Mouse (Mus musculus) stomach, embryonic 14.5 days (tissue): ENCODE data around the gene Slc34a2. TPM values are rescaled to one million over a fixed set of nuclear protein-coding genes. Genes with fewer than 3 reads are reported as not detected.

Experiments used
- ATAC-seq: fragments of 200-750 bp; cut with Nextera tagmentation; 2 replicates; pipeline ENCODE4 v1.8.0; 2017; ENCODE audit warnings: low read depth, moderate TSS enrichment; ENCODE audit not compliant: insufficient number of reproducible peaks, insufficient read depth, low FRiP score
- H3K27ac ChIP-seq: fragments of 300-500 bp; sonication (generic); 2 replicates; pipeline ENCODE4 v1.5.1; 2014; ENCODE audit warnings: mild to moderate bottlenecking, low read length, moderate library complexity, mixed read lengths
- H3K27me3 ChIP-seq: fragments of 300-500 bp; sonication (generic); 2 replicates; pipeline ENCODE4 v1.6.1; 2014; ENCODE audit warnings: low read length, control low read depth, mixed read lengths; ENCODE audit not compliant: control insufficient read depth, insufficient read depth
- H3K36me3 ChIP-seq: fragments of 300-500 bp; sonication (generic); 2 replicates; pipeline ENCODE4 v1.6.1; 2014; ENCODE audit warnings: mild to moderate bottlenecking, control low read depth, low read length, moderate library complexity, mixed read lengths; ENCODE audit not compliant: control insufficient read depth, insufficient read depth
- H3K4me1 ChIP-seq: fragments of 300-500 bp; sonication (generic); 2 replicates; pipeline ENCODE4 v1.6.1; 2014; ENCODE audit warnings: low read length, control low read depth, mixed read lengths; ENCODE audit not compliant: control insufficient read depth, insufficient read depth
- H3K4me2 ChIP-seq: fragments of 300-500 bp; sonication (generic); replicated peaks from 2 replicates; pipeline ENCODE4 v1.6.1; 2014; ENCODE audit warnings: low read depth, low read length, control low read depth
- H3K4me3 ChIP-seq: fragments of 300-500 bp; sonication (generic); 2 replicates; pipeline ENCODE4 v1.5.1; 2014; ENCODE audit warnings: low read depth, low read length, control low read depth
- H3K9ac ChIP-seq: fragments of 300-500 bp; sonication (generic); replicated peaks from 2 replicates; pipeline ENCODE4 v1.6.1; 2014; ENCODE audit warnings: low read depth, mild to moderate bottlenecking, control low read depth, low read length, moderate library complexity, mixed read lengths
- H3K9me3 ChIP-seq: fragments of 300-500 bp; sonication (generic); 2 replicates; pipeline ENCODE4 v1.6.1; 2016; ENCODE audit warnings: low read depth, low read length, control low read depth; ENCODE audit not compliant: control insufficient read depth
- WGBS: fragments of 180-500 bp; shearing (Covaris S2); extraction: QIAGEN DNeasy Blood & Tissue Kit; methylation state at CpG from one replicate; pipeline ENCODE4 v1.1.7; 2014; 5-methylcytosine and 5-hydroxymethylcytosine counted together
- polyA plus RNA-seq: library from polyadenylated mRNA; unstranded; fragments of >200 nt; fragmentation: Nextera tagmentation; extraction: Ambion mirVana; gene quantifications from 2 replicates; pipeline ENCODE4 v1.2.1, GENCODE M21; 2014

Slc34a2 gene
- polyA plus RNA-seq, 1 experiment from 2014 or later = not detected

DNA sequence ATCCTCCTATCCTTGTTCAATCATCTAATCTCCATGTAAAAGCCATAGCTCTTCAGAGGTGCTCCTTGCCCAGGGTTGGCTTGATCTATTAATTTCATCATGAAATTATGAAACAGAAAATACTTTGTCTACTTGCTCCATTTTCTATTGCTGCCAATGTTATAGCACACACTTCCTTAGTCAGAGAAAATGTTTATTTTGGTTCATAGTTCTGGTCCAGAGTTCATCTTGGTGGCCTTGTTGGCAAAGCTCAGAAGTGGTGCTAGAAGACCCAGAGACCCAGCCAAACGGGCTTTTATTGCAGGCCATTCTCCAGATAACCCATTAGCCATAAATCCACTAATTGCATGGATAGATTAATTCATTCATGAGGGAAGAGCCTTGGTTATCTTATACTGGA lies 5.8 kb downstream of the Slc34a2 start:
- Histone ChIP-seq H3K4me3 (no peak overlapping the region), H3K36me3 (no peaks in the 10 kb centered on the region), H3K27ac (no peak overlapping the region), H3K4me2 (no peak overlapping the region), H3K27me3 (no peaks in the 10 kb centered on the region), H3K9ac (no peak overlapping the region), H3K4me1 (peaks cover 4% of the 10 kb centered on the region), H3K9me3 (no peaks in the 10 kb centered on the region)
- ATAC-seq = no peak
- WGBS = 49% methylated on average over 1 of the region's 1 CpGs

DNA sequence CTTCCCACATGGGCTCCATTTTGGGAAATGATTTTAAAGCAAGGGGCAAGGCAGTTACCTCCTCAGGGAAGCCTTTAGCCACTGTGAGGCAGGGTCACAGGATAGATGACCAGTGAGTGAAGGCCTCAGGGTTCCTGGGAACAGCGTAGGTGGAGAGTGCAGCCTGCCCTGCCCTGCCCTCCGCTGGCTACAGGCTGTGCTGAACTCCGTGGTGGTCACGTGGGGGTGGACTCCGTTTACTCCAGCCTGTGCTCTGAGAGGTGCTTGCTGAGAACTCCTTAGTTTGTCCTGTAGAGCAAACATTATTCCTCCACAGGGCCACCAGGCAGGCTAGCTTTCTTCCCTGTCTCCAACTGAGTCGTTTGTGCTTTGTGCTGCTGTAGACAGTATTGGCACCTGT lies 10.1 kb downstream of the Slc34a2 start:
- Histone ChIP-seq H3K4me1 (no peaks in the 10 kb centered on the region), H3K4me3 (no peak overlapping the region), H3K9ac (no peak overlapping the region), H3K27ac (no peak overlapping the region), H3K4me2 (no peak overlapping the region), H3K9me3 (no peaks in the 10 kb centered on the region), H3K27me3 (peaks cover 3% of the 10 kb centered on the region; the same call in 1 of the 2 replicates), H3K36me3 (no peaks in the 10 kb centered on the region)
- WGBS = 25% methylated on average over 6 of the region's 6 CpGs
- peak; percentile 43; the same call in 1 of the 2 replicates for ATAC-seq

DNA sequence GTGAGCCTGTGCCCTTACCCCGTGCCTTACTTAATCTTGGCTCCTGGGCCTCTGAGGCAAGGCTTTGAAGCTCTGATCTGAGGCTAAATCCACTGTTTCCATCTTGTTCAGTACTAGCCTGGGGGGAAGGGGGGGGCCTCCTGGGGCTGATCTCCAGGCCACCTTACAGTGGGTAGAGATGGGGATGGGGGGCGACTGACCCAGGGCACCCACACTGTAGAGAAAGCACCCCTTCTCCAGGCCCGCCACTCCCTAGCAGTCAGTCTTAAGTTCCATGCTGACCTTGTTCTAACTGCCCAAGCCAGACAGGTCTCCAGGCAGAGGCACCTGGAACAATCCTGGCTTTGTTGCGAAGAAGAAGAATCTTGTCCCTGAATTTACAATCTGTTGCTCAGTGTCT lies 10.7 kb downstream of the Slc34a2 start:
- no peaks in the 10 kb centered on the region for H3K9me3 ChIP-seq
- WGBS = 32% methylated on average over 4 of the region's 4 CpGs
- H3K27me3 ChIP-seq = peaks cover 3% of the 10 kb centered on the region; the same call in 1 of the 2 replicates
- no peak overlapping the region for H3K9ac ChIP-seq
- no peaks in the 10 kb centered on the region for H3K4me1 ChIP-seq
- no peak overlapping the region for H3K27ac ChIP-seq
- H3K36me3 ChIP-seq = no peaks in the 10 kb centered on the region
- ATAC-seq = no peak
- peak overlapping the region; percentile 45 for H3K4me2 ChIP-seq
- peak overlapping the region; percentile 20; the same call in 1 of the 2 replicates for H3K4me3 ChIP-seq

DNA sequence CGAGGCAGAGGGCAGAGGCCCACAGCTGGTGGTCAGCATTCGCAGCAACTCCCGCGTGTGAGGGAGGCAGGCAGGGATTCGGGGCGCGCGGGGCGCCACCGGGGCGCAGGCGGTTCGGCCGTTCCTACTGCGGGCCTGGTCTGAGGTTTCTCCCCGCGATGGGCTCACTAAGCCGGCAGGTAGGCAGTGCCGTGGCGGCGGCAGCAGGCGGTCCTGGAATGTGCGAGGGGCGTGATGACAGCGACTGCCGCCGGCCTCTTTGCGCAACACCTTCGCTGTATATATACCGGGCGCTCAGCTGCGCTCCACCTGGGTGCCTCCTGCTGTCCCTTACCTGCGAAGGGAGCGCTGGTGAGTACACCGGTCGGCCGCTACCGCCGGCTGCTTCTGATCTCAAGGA lies 11.2 kb downstream of the Slc34a2 start:
- Histone ChIP-seq H3K4me2 (peak overlapping the region; percentile 45), H3K9ac (no peak overlapping the region), H3K4me1 (no peaks in the 10 kb centered on the region), H3K36me3 (no peaks in the 10 kb centered on the region), H3K4me3 (peak overlapping the region; percentile 20; the same call in 1 of the 2 replicates), H3K27me3 (peaks cover 3% of the 10 kb centered on the region; the same call in 1 of the 2 replicates), H3K9me3 (no peaks in the 10 kb centered on the region), H3K27ac (no peak overlapping the region)
- under 1% methylated on average over 37 of the region's 39 CpGs for WGBS
- ATAC-seq = 0 out of 2 replicates have a peak, but pooled peaks have one; percentile 60

DNA sequence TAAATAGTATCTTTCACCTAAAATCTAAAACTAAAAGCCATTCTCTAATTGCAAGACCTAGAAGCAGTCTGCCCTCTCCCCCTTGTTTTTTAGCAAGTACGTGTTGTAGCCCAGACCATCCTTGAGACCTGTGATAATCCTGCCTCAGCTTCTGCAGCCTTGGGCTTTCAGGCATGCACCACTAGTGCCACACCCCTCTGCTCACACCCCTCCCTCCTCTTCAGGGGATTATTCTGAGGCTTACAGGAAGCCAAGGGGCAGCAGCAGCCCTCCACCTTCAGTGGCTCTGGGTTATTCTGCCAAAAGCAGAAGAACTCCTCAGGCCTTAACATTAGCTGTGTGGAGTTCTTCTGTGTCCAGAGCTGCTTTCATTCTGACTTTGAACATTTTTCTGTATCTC lies 13.1 kb downstream of the Slc34a2 start:
- WGBS = 50% methylated on average over 1 of the region's 1 CpGs
- Histone ChIP-seq H3K4me3 (no peak overlapping the region), H3K9me3 (no peaks in the 10 kb centered on the region), H3K27me3 (peaks cover 3% of the 10 kb centered on the region; the same call in 1 of the 2 replicates), H3K4me1 (no peaks in the 10 kb centered on the region), H3K4me2 (no peak overlapping the region), H3K27ac (no peak overlapping the region), H3K36me3 (no peaks in the 10 kb centered on the region), H3K9ac (no peak overlapping the region)
- no peak for ATAC-seq

DNA sequence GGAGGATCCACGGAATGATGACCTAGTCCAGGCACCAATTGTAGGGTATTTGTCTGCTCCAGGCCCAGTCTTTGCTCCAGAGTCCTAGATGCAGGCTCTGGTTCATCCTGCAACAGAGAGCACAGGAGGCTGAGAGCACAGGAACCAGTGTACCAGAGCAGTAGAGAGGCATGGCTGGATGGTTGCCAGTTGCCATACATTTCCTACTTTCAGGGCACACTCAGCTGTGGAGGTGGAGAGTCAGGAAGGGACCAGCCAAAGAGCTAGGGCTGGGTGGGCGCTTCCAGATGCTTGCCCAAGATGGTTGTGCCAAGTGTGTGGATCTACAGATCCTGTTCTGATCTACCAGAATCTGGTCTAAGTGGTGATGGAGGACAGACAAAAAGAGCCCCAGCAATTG lies 15.4 kb downstream of the Slc34a2 start:
- H3K4me2 ChIP-seq = no peak overlapping the region
- H3K4me3 ChIP-seq = no peak overlapping the region
- WGBS = 86% methylated on average over 2 of the region's 2 CpGs
- H3K27me3 ChIP-seq = peaks cover 3% of the 10 kb centered on the region; the same call in 1 of the 2 replicates
- H3K27ac ChIP-seq = no peak overlapping the region
- H3K36me3 ChIP-seq = no peaks in the 10 kb centered on the region
- H3K9me3 ChIP-seq = no peaks in the 10 kb centered on the region
- no peak overlapping the region for H3K9ac ChIP-seq
- ATAC-seq = no peak
- no peaks in the 10 kb centered on the region for H3K4me1 ChIP-seq

DNA sequence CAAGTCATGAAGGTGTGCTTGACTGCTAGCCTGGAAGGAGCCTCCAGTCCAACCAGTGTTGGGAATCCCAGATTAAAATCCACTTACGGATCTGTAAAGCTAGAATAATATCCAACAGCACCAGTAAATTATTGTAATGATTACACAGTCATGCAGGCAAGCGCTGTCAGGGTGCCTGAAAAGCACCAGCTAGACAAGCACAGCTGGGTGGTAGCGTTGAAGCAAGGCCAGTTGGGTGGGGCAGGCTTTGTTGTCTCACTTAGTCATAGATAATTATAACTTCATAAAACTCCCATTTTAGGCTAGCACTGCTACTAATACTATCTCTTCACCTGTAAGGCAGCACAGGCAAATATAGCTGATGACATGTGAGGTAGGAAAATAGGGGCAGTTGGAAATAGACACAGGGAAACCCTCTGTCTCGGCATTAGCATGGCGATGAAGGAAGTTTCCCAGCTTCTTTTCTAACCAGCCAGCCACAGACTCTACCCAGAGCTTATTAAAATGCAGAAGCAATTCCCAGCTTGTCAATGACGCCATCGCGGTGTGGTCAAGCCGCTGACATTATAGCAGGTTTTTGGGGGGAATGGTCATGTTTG lies 23.8 kb downstream of the Slc34a2 start:
- Histone ChIP-seq H3K27ac (no peak overlapping the region), H3K4me1 (no peaks in the 10 kb centered on the region), H3K36me3 (no peaks in the 10 kb centered on the region), H3K9me3 (no peaks in the 10 kb centered on the region), H3K4me2 (no peak overlapping the region), H3K27me3 (no peaks in the 10 kb centered on the region), H3K4me3 (no peak overlapping the region), H3K9ac (no peak overlapping the region)
- WGBS = 88% methylated on average over 9 of the region's 9 CpGs
- ATAC-seq = no peak

DNA sequence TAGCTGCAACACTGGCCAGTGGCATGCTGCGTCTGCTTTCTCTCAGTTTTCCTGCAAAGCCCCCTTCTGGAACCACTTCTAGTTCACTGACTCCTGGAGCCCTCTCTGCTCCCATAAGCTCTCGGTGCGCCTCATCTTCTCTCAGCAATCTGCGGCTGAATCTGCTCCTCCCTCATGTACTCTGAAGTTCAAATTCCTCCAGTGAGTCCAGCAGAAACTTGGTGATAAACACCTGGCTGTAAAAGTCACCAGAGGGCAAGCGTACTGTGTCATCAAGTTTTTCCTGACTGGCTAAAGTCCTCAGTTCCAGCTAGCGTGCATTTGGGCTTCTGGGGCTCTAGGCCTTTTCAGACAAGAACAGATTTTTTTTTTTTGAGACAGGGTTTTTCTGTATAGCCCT lies 36.7 kb downstream of the Slc34a2 start:
- no peak overlapping the region for H3K27ac ChIP-seq
- WGBS = 52% methylated on average over 6 of the region's 6 CpGs
- no peaks in the 10 kb centered on the region for H3K9me3 ChIP-seq
- H3K4me2 ChIP-seq = no peak overlapping the region
- no peak overlapping the region for H3K9ac ChIP-seq
- no peak for ATAC-seq
- no peak overlapping the region for H3K4me3 ChIP-seq
- no peaks in the 10 kb centered on the region for H3K27me3 ChIP-seq
- no peaks in the 10 kb centered on the region for H3K4me1 ChIP-seq
- no peaks in the 10 kb centered on the region for H3K36me3 ChIP-seq

DNA sequence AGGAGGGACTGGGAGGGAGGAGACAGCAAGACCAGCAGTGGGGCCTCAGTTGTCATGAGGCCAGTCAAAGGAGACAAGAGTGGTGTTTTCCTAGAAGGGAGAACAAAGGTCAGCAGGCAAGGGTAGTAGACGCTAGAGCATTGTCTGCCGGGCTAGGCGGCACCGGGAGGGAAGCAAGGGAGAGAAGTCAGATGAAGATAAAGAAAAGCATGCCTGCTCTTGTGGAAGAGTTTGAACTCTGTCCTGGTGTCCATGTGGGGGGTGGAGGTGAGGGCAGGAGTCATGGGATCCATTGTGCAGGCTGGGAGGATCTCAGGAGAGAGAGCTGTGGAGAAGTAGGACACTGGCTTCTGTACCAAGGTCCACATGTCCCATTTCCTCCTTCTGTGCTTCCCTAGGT lies 40.6 kb downstream of the Slc34a2 start:
- no peaks in the 10 kb centered on the region for H3K9me3 ChIP-seq
- no peaks in the 10 kb centered on the region for H3K27me3 ChIP-seq
- H3K4me2 ChIP-seq = no peak overlapping the region
- no peak for ATAC-seq
- H3K27ac ChIP-seq = no peak overlapping the region
- no peak overlapping the region for H3K9ac ChIP-seq
- no peaks in the 10 kb centered on the region for H3K36me3 ChIP-seq
- no peaks in the 10 kb centered on the region for H3K4me1 ChIP-seq
- H3K4me3 ChIP-seq = no peak overlapping the region
- 50% methylated on average over 4 of the region's 4 CpGs for WGBS
